Mouse (Mus musculus) retina, adult 2 months (tissue): ENCODE data around the gene Defb47.

Source experiments
- DNase-seq: peaks from one replicate; pipeline ENCODE4 v3.0.0-alpha.2; 2012; ENCODE audit warnings: low read depth, low spot score

Defb47 gene

DNA sequence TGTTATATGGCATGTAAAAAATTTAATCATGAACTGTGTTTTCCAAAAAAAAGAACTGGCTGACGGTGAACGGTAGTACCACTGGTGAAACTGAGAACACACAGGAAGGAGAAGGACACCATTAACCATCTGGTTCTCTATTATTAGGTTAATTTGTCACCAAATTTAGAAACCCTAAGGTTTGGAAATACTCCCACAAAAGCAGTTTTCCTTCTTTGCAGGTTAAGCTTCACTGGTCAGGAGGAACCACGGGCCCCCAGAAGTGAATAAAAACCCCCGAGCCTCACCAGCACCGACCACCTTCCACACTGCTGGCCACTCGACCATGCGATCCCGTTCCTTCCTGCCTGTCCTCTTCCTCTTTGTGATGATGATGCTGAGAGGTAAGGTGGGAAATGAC lies at the start of gene Defb47:
Defb47 (plus strand) TSS at position 301 of the 400 bp plus-strand sequence.
- no peak for DNase-seq

- no peak for DNase-seq
These were observed 41.8 kb upstream of the Defb47 start for GRCm38 (mm10) chr14:62956091-62956490.

DNA sequence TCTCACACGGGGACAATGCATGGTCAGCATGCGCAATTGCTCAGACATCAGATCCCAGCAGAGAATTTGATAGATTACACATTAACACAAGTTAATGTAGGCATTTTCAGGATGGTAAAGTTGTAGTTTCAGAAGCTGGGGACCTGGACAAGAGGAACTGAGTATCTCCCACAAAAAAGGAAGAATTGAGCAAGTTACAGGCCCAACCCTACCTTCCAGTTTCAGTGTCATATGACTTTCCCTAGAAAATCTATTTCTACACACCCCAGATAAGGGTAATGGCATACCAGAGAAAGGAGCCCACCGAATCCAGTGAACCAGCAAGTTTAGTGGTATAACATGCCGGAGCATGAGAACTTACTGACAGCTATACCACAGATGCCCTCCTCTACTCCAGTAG lies 34.2 kb upstream of the Defb47 start:
- no peak for DNase-seq

- no peak for DNase-seq
These were observed 32.5 kb upstream of the Defb47 start for GRCm38 (mm10) chr14:62965342-62965741.

GRCm38 (mm10) chr14:62965811-62966520 lies 31.9 kb upstream of the Defb47 start:
- DNase-seq = no peak

- peak; percentile 26 for DNase-seq
These were observed 22.8 kb upstream of the Defb47 start for GRCm38 (mm10) chr14:62975046-62975445.

GRCm38 (mm10) chr14:62979815-62980214 lies 18.1 kb upstream of the Defb47 start:
- no peak for DNase-seq

GRCm38 (mm10) chr14:62984410-62984809 lies 13.5 kb upstream of the Defb47 start, which contains the start of gene Defb48:
TSS of gene Defb48 (minus strand) at chr14:62984510.
- DNase-seq = no peak

GRCm38 (mm10) chr14:62991271-62991670 lies 6.6 kb upstream of the Defb47 start:
- DNase-seq = no peak

DNA sequence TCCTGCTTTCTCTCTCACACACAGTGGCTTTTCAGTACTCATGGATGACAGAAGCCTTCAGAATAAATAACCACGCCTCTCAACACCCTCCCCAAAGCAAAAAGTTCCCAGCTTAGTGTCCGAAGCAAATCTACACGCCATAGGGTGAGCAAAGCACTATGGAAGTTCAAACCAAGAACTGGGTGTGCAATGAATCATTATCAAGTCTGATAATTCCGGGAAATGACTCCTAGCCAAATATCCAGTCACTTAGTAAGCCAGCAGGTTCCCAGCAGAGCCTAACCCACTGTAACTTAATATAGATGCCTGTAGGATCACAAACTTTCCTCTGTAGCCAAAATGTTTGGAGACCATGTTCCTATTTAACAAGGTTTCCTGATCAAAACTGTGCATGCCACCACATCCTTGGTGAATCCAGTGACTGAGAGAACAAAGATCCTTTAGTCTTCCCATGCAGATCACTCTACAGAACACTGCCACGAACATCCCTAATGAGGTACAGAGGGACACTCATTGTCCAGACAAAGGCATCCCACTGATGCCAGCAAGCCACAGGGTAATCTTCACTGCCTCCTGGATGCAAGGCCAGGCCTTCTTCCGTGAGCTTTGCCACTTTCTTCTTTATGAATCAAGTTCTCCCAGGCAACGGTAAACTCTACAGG lies 5.9 kb upstream of the Defb47 start:
- no peak for DNase-seq

GRCm38 (mm10) chr14:62998977-62999376 lies 1.1 kb downstream of the Defb47 start:
- no peak for DNase-seq

- DNase-seq = no peak
These were observed 4.7 kb downstream of the Defb47 start for GRCm38 (mm10) chr14:63002588-63002987.

DNA sequence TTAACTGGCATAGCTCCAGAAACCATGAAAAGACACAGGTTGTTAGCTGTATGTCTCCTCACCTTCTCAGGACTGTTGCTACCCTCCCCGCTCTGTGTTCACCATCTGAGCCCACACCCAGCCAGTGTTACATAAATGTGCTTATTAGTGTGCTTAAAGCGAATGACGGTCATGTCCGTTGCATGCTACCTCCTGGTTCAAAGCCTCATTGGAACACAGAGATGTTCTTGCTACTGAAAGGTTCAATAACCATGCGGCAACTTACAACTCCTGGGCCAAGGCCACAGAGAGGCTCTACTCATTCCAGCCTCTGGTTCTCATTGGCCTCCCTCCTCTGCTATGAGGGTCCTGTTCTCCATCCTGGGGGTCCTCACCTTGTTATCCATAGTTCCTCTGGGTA lies 13.6 kb downstream of the Defb47 start, which contains the start of gene Defb43:
Defb43 (plus strand) TSS at position 301 of the 400 bp plus-strand sequence.
- DNase-seq = no peak

- no peak for DNase-seq
These were observed 15.2 kb downstream of the Defb47 start for GRCm38 (mm10) chr14:63013082-63013481.

DNA sequence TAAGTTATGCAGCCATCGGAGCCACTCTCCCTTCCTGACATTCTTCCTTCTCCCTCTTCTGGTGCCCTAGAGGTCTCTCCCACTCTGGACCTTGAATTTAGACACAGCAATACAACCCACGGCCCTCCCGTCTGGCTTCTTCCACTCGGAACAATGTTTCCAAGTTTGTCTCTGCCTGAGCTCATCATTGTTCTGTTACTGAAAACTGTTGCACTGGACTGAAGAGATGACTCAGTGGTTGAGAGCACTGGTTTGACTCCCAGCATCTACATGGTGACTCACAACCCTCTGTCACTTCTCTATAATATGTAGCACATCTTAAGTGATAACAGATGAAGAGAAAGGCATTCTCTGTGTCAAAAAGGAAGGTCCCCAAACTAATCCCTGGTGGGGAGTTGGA lies 16.8 kb downstream of the Defb47 start:
- DNase-seq = no peak

- DNase-seq = no peak
These were observed 22.8 kb downstream of the Defb47 start for GRCm38 (mm10) chr14:63020524-63021156.

DNA sequence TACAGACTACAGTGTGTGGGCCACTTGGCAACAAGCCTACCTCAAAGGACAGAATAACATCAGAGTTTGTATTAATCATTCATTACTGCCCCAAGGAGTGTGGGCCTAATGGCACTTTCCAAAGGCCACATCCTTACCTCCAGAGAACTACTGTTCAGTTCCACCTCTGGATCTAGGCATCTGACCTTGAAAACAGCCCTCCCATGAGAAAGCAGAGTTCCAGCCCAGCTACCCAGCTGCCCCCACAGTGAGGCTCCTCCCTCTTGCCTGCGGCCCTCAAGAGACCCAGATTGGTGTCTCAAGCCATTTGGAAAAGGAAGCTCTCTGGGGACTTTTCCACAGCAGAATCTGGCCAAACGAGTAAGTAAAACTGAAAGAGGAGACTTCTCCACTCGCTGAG lies 48.8 kb downstream of the Defb47 start, which contains the start of gene Defb42:
Defb42 (plus strand) TSS at position 301 of the 400 bp plus-strand sequence.
- no peak for DNase-seq

- no peak for DNase-seq
These were observed 52.1 kb downstream of the Defb47 start, which contains the start of gene Defb30 for GRCm38 (mm10) chr14:63049910-63050370. TSS of gene Defb30 (minus strand) at chr14:63049960.
